Mouse (Mus musculus) liver, embryonic 11.5 days (tissue): ENCODE results near the gene Dpyd. TPM values are rescaled to one million over a fixed set of nuclear protein-coding genes. Genes with fewer than 3 reads are reported as not detected.

Experiments
- ATAC-seq: fragments of 200-750 bp; cut with Nextera tagmentation; replicated peaks from 2 replicates; pipeline ENCODE4 v1.8.0; 2017; ENCODE audit warnings: moderate number of reproducible peaks, mild to moderate bottlenecking, moderate TSS enrichment, moderate library complexity; ENCODE audit not compliant: low FRiP score
- DNase-seq: peaks from one replicate; pipeline ENCODE4 v3.0.0-alpha.2; 2017; ENCODE audit warnings: low spot score
- H3K27ac ChIP-seq: fragments of 300-500 bp; sonication (generic); 2 replicates; pipeline ENCODE4 v1.5.1; 2014; ENCODE audit warnings: mild to moderate bottlenecking, low read depth, low read length, control low read depth
- H3K27me3 ChIP-seq: fragments of 300-500 bp; sonication (generic); replicated peaks from 2 replicates; pipeline ENCODE4 v1.6.1; 2014; ENCODE audit warnings: low read length, mixed read lengths; ENCODE audit not compliant: control insufficient read depth, insufficient read depth
- H3K36me3 ChIP-seq: fragments of 300-500 bp; sonication (generic); 2 replicates; pipeline ENCODE4 v1.6.1; 2014; ENCODE audit warnings: mild to moderate bottlenecking, low read length, moderate library complexity, mixed read lengths; ENCODE audit not compliant: control insufficient read depth, insufficient read depth
- H3K4me1 ChIP-seq: fragments of 300-500 bp; sonication (generic); replicated peaks from 2 replicates; pipeline ENCODE4 v1.6.1; 2014; ENCODE audit warnings: low read length, mixed read lengths; ENCODE audit not compliant: control insufficient read depth, insufficient read depth
- H3K4me2 ChIP-seq: fragments of 300-500 bp; sonication (generic); 2 replicates; pipeline ENCODE4 v1.6.1; 2014; ENCODE audit warnings: mild to moderate bottlenecking, control low read depth, moderate library complexity
- H3K4me3 ChIP-seq: fragments of 300-500 bp; sonication (generic); 2 replicates; pipeline ENCODE4 v1.5.1; 2014; ENCODE audit warnings: low read depth, low read length, control low read depth
- H3K9ac ChIP-seq: fragments of 300-500 bp; sonication (generic); 2 replicates; pipeline ENCODE4 v1.6.1; 2014; ENCODE audit warnings: low read depth, low read length, control low read depth
- H3K9me3 ChIP-seq: fragments of 300-500 bp; sonication (generic); 2 replicates; pipeline ENCODE4 v1.6.1; 2016; ENCODE audit warnings: low read length, inconsistent platforms, mixed read lengths; ENCODE audit not compliant: control insufficient read depth
- WGBS: fragments of 180-500 bp; shearing (Covaris S2); extraction: QIAGEN DNeasy Blood & Tissue Kit; methylation state at CpG from one replicate; pipeline ENCODE4 v1.1.7; 2014; 5-methylcytosine and 5-hydroxymethylcytosine counted together
- polyA plus RNA-seq: library from polyadenylated mRNA; unstranded; fragments of >200 nt; fragmentation: Nextera tagmentation; extraction: Ambion mirVana; gene quantifications from 2 replicates; pipeline ENCODE4 v1.2.1, GENCODE M21; 2014

Dpyd gene
- polyA plus RNA-seq, 1 experiment from 2014 or later = 1.6 TPM

GRCm38 (mm10) chr3:118590559-118590958 is 28.6 kb downstream of the Dpyd start:
- H3K27ac ChIP-seq = no peak overlapping the region
- WGBS = 70% methylated on average over 1 of the region's 1 CpGs
- no peak overlapping the region for H3K4me3 ChIP-seq
- no peak overlapping the region for H3K9ac ChIP-seq
- H3K9me3 ChIP-seq = no peaks in the 10 kb centered on the region
- no peaks in the 10 kb centered on the region for H3K36me3 ChIP-seq
- no peaks in the 10 kb centered on the region for H3K27me3 ChIP-seq
- no peaks in the 10 kb centered on the region for H3K4me1 ChIP-seq
- no peak for ATAC-seq
- H3K4me2 ChIP-seq = no peak overlapping the region
- DNase-seq = no peak

GRCm38 (mm10) chr3:118594864-118595263 is 32.9 kb downstream of the Dpyd start:
- H3K27ac ChIP-seq = no peak overlapping the region
- no peak overlapping the region for H3K4me2 ChIP-seq
- 70% methylated on average over 4 of the region's 4 CpGs for WGBS
- ATAC-seq (no peak), DNase-seq (no peak)
- H3K4me1 ChIP-seq = no peaks in the 10 kb centered on the region
- no peaks in the 10 kb centered on the region for H3K27me3 ChIP-seq
- no peak overlapping the region for H3K9ac ChIP-seq
- no peak overlapping the region for H3K4me3 ChIP-seq
- H3K36me3 ChIP-seq = no peaks in the 10 kb centered on the region
- H3K9me3 ChIP-seq = no peaks in the 10 kb centered on the region

- Histone ChIP-seq H3K27me3 (no peaks in the 10 kb centered on the region), H3K36me3 (no peaks in the 10 kb centered on the region), H3K4me2 (no peak overlapping the region), H3K4me1 (no peaks in the 10 kb centered on the region), H3K27ac (no peak overlapping the region), H3K4me3 (no peak overlapping the region), H3K9me3 (no peaks in the 10 kb centered on the region), H3K9ac (no peak overlapping the region)
- DNase-seq (no peak), ATAC-seq (no peak)
- WGBS = 67% methylated on average over 2 of the region's 2 CpGs
Observed at GRCm38 (mm10) chr3:118595693-118596092, 33.8 kb downstream of the Dpyd start.

GRCm38 (mm10) chr3:118601689-118602640 is 40.0 kb downstream of the Dpyd start:
- ATAC-seq (no peak), DNase-seq (no peak)
- Histone ChIP-seq H3K27me3 (no peaks in the 10 kb centered on the region), H3K9me3 (no peaks in the 10 kb centered on the region), H3K9ac (no peak overlapping the region), H3K27ac (no peak overlapping the region), H3K4me2 (no peak overlapping the region), H3K4me3 (no peak overlapping the region), H3K4me1 (no peaks in the 10 kb centered on the region), H3K36me3 (no peaks in the 10 kb centered on the region)
- WGBS = 80% methylated on average over 7 of the region's 7 CpGs

GRCm38 (mm10) chr3:118608708-118609107 is 46.8 kb downstream of the Dpyd start:
- Histone ChIP-seq H3K4me3 (no peak overlapping the region), H3K36me3 (no peaks in the 10 kb centered on the region), H3K9ac (no peak overlapping the region), H3K27ac (no peak overlapping the region), H3K27me3 (no peaks in the 10 kb centered on the region), H3K4me2 (no peak overlapping the region), H3K9me3 (no peaks in the 10 kb centered on the region), H3K4me1 (no peaks in the 10 kb centered on the region)
- DNase-seq (no peak), ATAC-seq (no peak)
- WGBS = 85% methylated on average over 4 of the region's 4 CpGs

DNA sequence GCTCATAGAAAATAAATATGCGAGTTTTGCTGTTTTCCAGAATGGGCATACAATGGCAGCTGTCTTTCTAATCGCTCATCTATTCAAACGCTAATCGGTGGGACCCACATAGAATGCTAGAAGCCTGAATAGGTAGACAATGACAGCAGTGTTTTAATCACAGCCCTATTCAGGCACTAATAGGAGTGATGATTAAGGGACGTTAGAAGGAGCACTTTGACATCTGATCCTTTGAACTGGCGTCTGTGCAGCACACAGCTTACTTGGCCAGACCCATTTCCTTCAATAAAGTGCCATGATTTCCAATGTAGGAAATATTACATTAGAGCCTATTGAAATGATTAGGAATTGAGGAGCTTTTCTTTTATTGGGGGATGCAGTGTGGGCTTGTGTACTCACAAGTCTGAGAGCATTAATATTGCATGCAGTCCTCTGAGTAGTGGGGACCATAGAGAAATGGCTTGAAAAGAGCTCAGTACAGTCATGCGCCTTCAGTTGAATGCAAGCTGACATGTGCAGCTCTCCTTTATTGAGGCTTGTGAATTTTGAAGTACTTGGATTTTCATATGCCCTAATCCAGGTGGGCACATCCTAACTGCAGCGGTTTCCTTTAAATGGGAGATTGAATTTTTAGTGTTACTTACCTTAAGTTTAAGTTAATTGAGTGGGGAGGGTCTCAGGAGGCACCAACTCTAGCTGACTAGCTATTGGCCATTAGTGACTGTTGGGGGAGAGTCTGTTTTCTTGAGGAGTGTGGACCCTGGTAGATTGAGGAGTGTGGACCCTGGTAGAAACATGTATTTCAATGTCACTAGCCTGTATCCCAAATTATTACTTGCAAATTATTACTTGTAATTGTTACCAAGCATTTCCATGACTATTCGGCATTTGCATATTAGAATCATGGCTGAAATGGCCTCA is 64.8 kb downstream of the Dpyd start:
- 70% methylated on average over 9 of the region's 9 CpGs for WGBS
- Histone ChIP-seq H3K4me3 (no peak overlapping the region), H3K9ac (no peak overlapping the region), H3K27ac (no peak overlapping the region), H3K4me2 (no peak overlapping the region), H3K27me3 (no peaks in the 10 kb centered on the region), H3K36me3 (no peaks in the 10 kb centered on the region), H3K9me3 (no peaks in the 10 kb centered on the region), H3K4me1 (no peaks in the 10 kb centered on the region)
- DNase-seq (no peak), ATAC-seq (no peak)

- Histone ChIP-seq H3K9me3 (no peaks in the 10 kb centered on the region), H3K27me3 (no peaks in the 10 kb centered on the region), H3K27ac (no peak overlapping the region), H3K4me2 (no peak overlapping the region), H3K36me3 (no peaks in the 10 kb centered on the region), H3K4me3 (no peak overlapping the region), H3K9ac (no peak overlapping the region), H3K4me1 (no peaks in the 10 kb centered on the region)
- no peak for ATAC-seq
- DNase-seq = no peak
- WGBS = 89% methylated on average over 1 of the region's 1 CpGs
Observed at GRCm38 (mm10) chr3:118629737-118630136, 67.8 kb downstream of the Dpyd start.

- Histone ChIP-seq H3K4me3 (no peak overlapping the region), H3K4me1 (no peaks in the 10 kb centered on the region), H3K27me3 (no peaks in the 10 kb centered on the region), H3K9ac (no peak overlapping the region), H3K27ac (no peak overlapping the region), H3K36me3 (no peaks in the 10 kb centered on the region), H3K9me3 (no peaks in the 10 kb centered on the region), H3K4me2 (no peak overlapping the region)
- DNase-seq (no peak), ATAC-seq (no peak)
- 85% methylated on average over 10 of the region's 10 CpGs for WGBS
Observed at GRCm38 (mm10) chr3:118646024-118646570, 84.2 kb downstream of the Dpyd start.
